Mouse (Mus musculus) lung, postnatal 4 days (tissue): ENCODE measurements at regions not wholly inside any gene's neighbourhood (a gene's known extent, or its start where the extent isn't known, plus 50 kb on each side); places are given as distances from the start of the nearest gene placed in this dataset.

Experiments used
- DNase-seq, 2 experiments: peaks; one replicate each; pipeline ENCODE4 v3.0.0; 2021

DNA sequence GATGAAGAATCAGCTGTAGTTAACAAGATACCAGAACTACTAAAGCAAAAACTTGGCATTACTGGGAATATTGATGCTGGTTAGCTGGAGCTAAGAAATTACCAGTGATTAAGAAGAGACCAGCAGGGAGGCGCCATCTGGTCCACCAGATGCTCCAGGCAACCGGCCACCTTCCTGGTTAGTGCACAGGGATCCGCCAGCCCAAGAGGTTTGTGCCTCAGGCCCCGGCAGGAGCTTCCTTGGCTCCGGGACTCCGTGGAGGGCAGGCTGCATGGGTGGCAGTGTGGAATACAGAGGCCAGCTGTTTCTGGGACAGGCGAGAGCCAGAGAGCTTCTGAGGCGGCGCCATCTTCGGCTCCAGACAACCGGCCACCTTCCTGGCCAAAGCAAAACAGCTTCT lies 502.0 kb downstream of the 4931400O07Rik start:
- peak in 1 of 2 experiments; percentile 10 for DNase-seq
